Mouse (Mus musculus): Measurements from ENCODE around the gene Creb3. TPM values are rescaled to one million over a fixed set of nuclear protein-coding genes. Genes with fewer than 3 reads are reported as not detected.

The Creb3 gene
- polyA plus RNA-seq, 2 experiments = 10.9 to 21.7 TPM

- Histone ChIP-seq H3K9ac (replicated peaks) (no peak overlapping the region), H3K27me3 (ENCODE audit: control insufficient read depth, insufficient read depth, low read length) (no peaks in the 10 kb centered on the region; the same call in none of the 2 replicates), H3K4me2 (ENCODE audit: low read depth) (no peak overlapping the region), H3K27ac (no peak overlapping the region), H3K4me3 (ENCODE audit: insufficient read depth in 1 of 2, low read depth in 2 of 2, low read length in 2 of 2) (no peak overlapping the region), H3K9me3 (ENCODE audit: control insufficient read depth, low read length) (no peaks in the 10 kb centered on the region), H3K4me1 (replicated peaks; ENCODE audit: control insufficient read depth in 2 of 2, insufficient read depth in 2 of 2, low read length in 1 of 2) (no peaks in the 10 kb centered on the region; a peak in 1 of 4 replicates), H3K36me3 (replicated peaks; ENCODE audit: control insufficient read depth, insufficient read depth, low read depth) (no peaks in the 10 kb centered on the region)
- TF ChIP-seq EP300 (IDR thresholded peaks at IDR 0.05; ENCODE audit: low read depth) (no peak), CTCF (IDR thresholded peaks at IDR 0.05; ENCODE audit: low read depth) (no peak)
- DNase-seq (ENCODE audit: low read depth in 3 of 3, low spot score in 3 of 3) = no peak
- 48% methylated on average over 11 of the region's 11 CpGs for WGBS (ENCODE audit: insufficient replicate concordance)
- no peak for ATAC-seq (ENCODE audit: insufficient read depth)
Observed at GRCm38 (mm10) chr4:43515764-43516708, 46.1 kb upstream of the Creb3 start.

- H3K27ac ChIP-seq = no peak overlapping the region
Observed at GRCm38 (mm10) chr4:43519551-43519950, 42.6 kb upstream of the Creb3 start.

GRCm38 (mm10) chr4:43519956-43520355 lies 42.2 kb upstream of the Creb3 start:
- no peak for ATAC-seq (ENCODE audit: insufficient read depth)
- Histone ChIP-seq H3K27ac (no peak overlapping the region), H3K9me3 (ENCODE audit: control insufficient read depth, low read length) (no peaks in the 10 kb centered on the region), H3K4me2 (ENCODE audit: low read depth) (peak overlapping the region; percentile 1; the same call in 1 of the 2 replicates), H3K9ac (replicated peaks) (no peak overlapping the region), H3K36me3 (replicated peaks; ENCODE audit: control insufficient read depth, insufficient read depth, low read depth) (no peaks in the 10 kb centered on the region), H3K27me3 (ENCODE audit: control insufficient read depth, insufficient read depth, low read length) (peaks cover 30% of the 10 kb centered on the region), H3K4me3 (ENCODE audit: insufficient read depth in 1 of 2, low read depth in 2 of 2, low read length in 2 of 2) (no peak overlapping the region), H3K4me1 (replicated peaks; ENCODE audit: control insufficient read depth in 2 of 2, insufficient read depth in 2 of 2, low read length in 1 of 2) (no peaks in the 10 kb centered on the region; a peak in 1 of 4 replicates)
- TF ChIP-seq EP300 (IDR thresholded peaks at IDR 0.05; ENCODE audit: low read depth) (no peak), CTCF (IDR thresholded peaks at IDR 0.05; ENCODE audit: low read depth) (no peak)
- 24% methylated on average over 6 of the region's 6 CpGs for WGBS (ENCODE audit: insufficient replicate concordance)
- DNase-seq (ENCODE audit: low read depth in 3 of 3, low spot score in 3 of 3) = peak; percentile 42 to 57 (median 49)

More at GRCm38 (mm10) chr4:43519551-43519950, 42.6 kb upstream of the Creb3 start:
- 48% methylated on average over 10 of the region's 10 CpGs for WGBS (ENCODE audit: insufficient replicate concordance)
- Histone ChIP-seq H3K4me1 (replicated peaks; ENCODE audit: control insufficient read depth in 2 of 2, insufficient read depth in 2 of 2, low read length in 1 of 2) (no peaks in the 10 kb centered on the region; a peak in 1 of 4 replicates), H3K9ac (replicated peaks) (no peak overlapping the region), H3K4me2 (ENCODE audit: low read depth) (peak overlapping the region; percentile 1; the same call in 1 of the 2 replicates), H3K27me3 (ENCODE audit: control insufficient read depth, insufficient read depth, low read length) (peaks cover 26% of the 10 kb centered on the region), H3K9me3 (ENCODE audit: control insufficient read depth, low read length) (no peaks in the 10 kb centered on the region), H3K36me3 (replicated peaks; ENCODE audit: control insufficient read depth, insufficient read depth, low read depth) (no peaks in the 10 kb centered on the region), H3K4me3 (ENCODE audit: insufficient read depth in 1 of 2, low read depth in 2 of 2, low read length in 2 of 2) (no peak overlapping the region)
- no peak for TF ChIP-seq EP300 (IDR thresholded peaks at IDR 0.05; ENCODE audit: low read depth)
- no peak for TF ChIP-seq CTCF (IDR thresholded peaks at IDR 0.05; ENCODE audit: low read depth)
- DNase-seq (ENCODE audit: low read depth in 3 of 3, low spot score in 3 of 3) (no peak), ATAC-seq (ENCODE audit: insufficient read depth) (no peak)

GRCm38 (mm10) chr4:43527880-43528279 lies 34.3 kb upstream of the Creb3 start:
- Histone ChIP-seq H3K27me3 (ENCODE audit: control insufficient read depth, insufficient read depth, low read length) (peaks cover 32% of the 10 kb centered on the region), H3K27ac (no peak overlapping the region), H3K4me2 (ENCODE audit: low read depth) (no peak overlapping the region), H3K36me3 (replicated peaks; ENCODE audit: control insufficient read depth, insufficient read depth, low read depth) (peaks cover 20% of the 10 kb centered on the region), H3K9ac (replicated peaks) (no peak overlapping the region), H3K9me3 (ENCODE audit: control insufficient read depth, low read length) (no peaks in the 10 kb centered on the region), H3K4me1 (replicated peaks; ENCODE audit: control insufficient read depth in 2 of 2, insufficient read depth in 2 of 2, low read length in 1 of 2) (peaks cover 0 to 3% of the 10 kb centered on the region in 2 experiments; a peak in 1 of 4 replicates), H3K4me3 (ENCODE audit: insufficient read depth in 1 of 2, low read depth in 2 of 2, low read length in 2 of 2) (no peak overlapping the region)
- DNase-seq (ENCODE audit: low read depth in 3 of 3, low spot score in 3 of 3) (no peak), ATAC-seq (ENCODE audit: insufficient read depth) (no peak)
- 63% methylated on average over 5 of the region's 5 CpGs for WGBS (ENCODE audit: insufficient replicate concordance)
- TF ChIP-seq EP300 (IDR thresholded peaks at IDR 0.05; ENCODE audit: low read depth) (no peak), CTCF (IDR thresholded peaks at IDR 0.05; ENCODE audit: low read depth) (peak; percentile 65)

- 76% methylated on average over 9 of the region's 9 CpGs for WGBS (ENCODE audit: insufficient replicate concordance)
- TF ChIP-seq CTCF (IDR thresholded peaks at IDR 0.05; ENCODE audit: low read depth) = peak; percentile 52
- no peak for TF ChIP-seq EP300 (IDR thresholded peaks at IDR 0.05; ENCODE audit: low read depth)
Observed at GRCm38 (mm10) chr4:43528487-43528886, 33.6 kb upstream of the Creb3 start.

More at GRCm38 (mm10) chr4:43528487-43528886, 33.6 kb upstream of the Creb3 start:
- H3K4me3 ChIP-seq (ENCODE audit: insufficient read depth in 1 of 2, low read depth in 2 of 2, low read length in 2 of 2) = no peak overlapping the region
- no peak overlapping the region for H3K4me2 ChIP-seq (ENCODE audit: low read depth)
- ATAC-seq (ENCODE audit: insufficient read depth) (no peak), DNase-seq (ENCODE audit: low read depth in 3 of 3, low spot score in 3 of 3) (no peak)
- H3K27me3 ChIP-seq (ENCODE audit: control insufficient read depth, insufficient read depth, low read length) = peaks cover 26% of the 10 kb centered on the region
- H3K36me3 ChIP-seq (replicated peaks; ENCODE audit: control insufficient read depth, insufficient read depth, low read depth) = peaks cover 26% of the 10 kb centered on the region
- H3K4me1 ChIP-seq (replicated peaks; ENCODE audit: control insufficient read depth in 2 of 2, insufficient read depth in 2 of 2, low read length in 1 of 2) = peaks cover 0 to 3% of the 10 kb centered on the region in 2 experiments; a peak in 1 of 4 replicates
- no peaks in the 10 kb centered on the region for H3K9me3 ChIP-seq (ENCODE audit: control insufficient read depth, low read length)
- no peak overlapping the region for H3K27ac ChIP-seq
- H3K9ac ChIP-seq (replicated peaks) = no peak overlapping the region

Data from liver, embryonic 14.5 days (tissue).